Mouse (Mus musculus): ENCODE results near the gene Slc16a5.
"Not testable (repeated sequence)": the region's sequence is repeated elsewhere in the genome, so short reads cannot be mapped to it uniquely, and the experiment has no call there.

Slc16a5 gene

DNA sequence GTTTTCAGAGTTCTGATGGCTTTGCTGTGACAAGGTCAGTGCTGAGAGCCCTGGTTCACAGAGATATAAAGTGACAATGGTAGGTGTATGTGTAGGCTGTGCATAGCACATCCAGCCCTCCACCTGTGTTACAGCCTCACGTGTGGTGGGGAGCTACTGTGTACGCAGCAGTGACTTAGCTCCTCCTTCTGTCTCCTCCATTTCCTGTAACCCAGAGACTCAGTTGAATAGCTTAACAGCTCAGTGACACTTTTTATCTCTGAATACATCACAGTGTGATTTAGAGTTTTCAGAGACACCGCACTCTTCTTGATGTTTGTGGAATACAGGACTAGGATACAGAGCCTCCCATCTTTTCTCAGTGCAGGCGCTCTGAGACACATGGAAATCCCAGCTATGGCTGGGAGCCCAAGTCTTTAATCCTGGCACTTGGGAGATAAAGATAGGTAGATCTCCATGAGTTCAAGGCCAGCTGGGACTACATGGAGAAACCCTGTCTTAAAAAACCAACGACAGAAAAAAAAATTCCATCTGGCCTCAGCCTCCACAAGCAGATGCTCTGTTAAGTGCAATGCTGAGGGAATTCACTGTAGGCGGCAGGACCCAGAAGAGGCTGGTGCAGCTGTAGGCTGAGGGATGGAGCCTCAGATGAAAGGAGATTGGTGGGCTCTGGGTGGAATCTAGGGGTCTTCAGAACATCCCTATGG, 19.4 kb downstream of the Slc16a5 start:
- DNase-seq (ENCODE audit: low spot score): peak; percentile 72

DNA sequence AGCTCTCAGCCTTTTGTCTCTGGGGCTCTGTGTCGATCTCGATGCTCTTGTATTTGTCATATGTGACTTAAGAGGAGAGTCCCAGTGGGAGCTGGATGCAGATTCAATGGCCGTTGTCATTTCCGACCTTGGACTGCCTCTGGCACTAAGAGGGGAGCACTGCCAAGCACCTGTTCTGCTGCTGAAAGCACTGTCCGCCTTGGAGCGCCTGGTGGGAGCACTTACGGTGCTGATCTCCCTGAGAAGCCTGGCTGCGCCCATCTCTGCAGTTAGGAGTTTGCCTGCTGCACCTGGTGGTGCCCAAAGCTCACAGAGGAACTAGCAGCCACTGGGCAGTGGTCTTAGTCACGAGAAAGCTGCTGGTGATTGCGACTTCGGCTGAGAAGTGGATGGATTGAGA, 21.0 kb downstream of the Slc16a5 start:
- no peak for DNase-seq (ENCODE audit: low spot score)

DNA sequence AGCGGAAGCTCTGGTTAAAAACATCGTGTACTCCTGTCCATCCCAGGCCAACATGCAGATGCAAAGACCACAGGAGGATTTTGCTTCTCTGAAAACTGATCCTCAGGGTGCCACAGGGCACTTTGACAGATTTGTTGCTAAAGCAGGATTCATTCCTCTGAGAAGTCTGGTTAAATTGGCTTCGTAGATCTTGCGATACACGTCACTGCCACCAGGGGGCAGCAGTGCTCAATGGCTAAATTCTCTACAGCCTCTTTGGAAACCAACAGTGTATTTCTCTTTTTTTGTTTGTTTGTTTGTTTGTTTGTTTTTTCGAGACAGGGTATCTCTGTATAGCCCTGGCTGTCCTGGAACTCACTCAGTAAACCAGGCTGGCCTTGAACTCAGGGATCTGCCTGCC, 21.5 kb downstream of the Slc16a5 start:
- peak; percentile 85 for DNase-seq (ENCODE audit: low spot score)

DNA sequence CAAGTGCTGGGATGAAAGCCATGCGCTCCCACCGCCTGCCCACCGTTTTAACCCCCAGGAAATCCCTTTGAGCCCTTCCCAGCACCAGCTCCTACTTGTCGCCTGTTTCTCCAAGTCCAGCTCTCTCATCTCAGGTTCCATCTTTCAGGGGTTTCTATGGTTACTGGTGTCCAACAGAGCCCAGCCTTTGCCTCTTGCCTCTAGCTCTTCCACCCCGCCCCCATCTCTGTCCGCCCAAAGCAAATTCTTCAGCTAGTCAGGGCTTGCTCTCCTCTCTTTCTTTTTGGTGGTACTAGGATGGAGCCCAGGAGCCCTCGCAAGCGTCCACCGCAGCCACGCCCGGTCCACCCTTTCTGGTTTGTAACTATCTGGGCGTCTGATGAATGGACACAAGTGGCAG, 22.9 kb downstream of the Slc16a5 start:
- DNase-seq (ENCODE audit: low spot score): no peak

DNA sequence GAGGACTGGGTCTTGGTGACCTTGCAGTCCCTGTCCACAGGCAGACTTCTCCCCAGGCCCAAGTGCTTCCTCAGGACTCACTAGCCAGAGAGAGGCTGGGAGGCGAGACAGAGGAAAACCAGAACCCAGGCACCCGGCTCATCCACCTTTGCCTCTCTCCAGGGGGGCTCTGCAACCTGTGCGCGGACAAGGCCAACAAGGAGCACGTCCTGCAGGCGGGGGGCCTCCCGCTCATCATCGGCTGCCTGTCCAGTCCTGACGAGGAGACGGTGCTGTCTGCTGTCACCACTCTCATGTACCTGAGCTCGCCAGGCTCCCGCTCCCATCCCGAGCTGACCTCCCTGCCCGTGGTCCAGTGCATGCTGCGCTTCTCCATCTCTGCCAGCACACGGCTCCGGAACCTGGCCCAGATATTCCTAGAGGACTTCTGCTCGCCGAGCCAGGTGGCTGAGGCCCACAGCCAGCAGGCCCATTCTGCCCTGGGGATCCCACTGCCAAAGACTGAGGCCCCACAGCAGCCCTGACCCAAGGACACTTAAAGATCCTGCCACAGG, 26.4 kb downstream of the Slc16a5 start:
- DNase-seq (ENCODE audit: low spot score): no peak

DNA sequence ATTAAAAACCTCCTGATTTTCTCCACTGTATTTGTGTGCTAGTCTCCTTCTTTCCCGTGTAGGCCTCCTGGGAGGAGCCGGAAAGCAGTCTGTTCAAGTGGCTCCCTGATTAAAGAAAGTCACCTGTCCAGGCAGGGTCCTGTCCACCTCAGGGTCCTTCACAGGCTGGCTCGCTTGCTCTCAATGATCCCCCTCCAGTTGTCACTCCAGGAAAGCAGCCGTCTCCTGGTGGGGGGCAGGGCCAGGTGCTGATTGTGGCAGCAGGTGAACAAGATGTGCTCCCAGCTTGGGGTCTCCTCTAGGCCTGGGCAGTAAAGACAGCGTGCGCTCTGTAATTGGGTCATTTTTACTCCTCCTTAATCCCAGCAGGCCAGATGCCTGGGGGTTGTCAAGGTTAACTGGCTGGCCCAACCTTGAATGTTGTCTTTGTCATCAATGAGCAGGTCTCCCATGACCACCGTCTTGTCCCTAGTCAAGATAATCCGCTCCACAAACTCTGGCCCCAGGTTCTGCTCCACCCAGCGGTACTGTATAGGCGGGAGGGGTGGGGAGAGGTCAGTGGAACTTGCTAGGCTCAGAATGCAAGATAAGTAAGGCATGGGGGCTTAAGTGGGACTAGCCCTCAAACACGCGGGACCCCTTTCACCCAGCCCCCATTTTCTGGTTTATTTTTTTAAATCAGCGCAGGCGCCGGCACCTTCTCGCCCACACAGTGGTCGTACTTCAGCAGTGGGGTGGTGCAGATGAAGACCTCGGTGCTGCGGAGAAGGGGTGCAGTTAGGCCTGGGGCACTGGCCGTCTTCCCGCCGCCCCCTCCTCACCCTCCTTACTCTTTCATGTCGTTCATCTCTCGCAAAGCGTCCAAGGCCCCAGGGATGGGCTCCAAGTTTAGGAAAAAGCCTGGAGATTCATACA, 28.4 kb downstream of the Slc16a5 start:
- DNase-seq (ENCODE audit: low spot score): no peak

DNA sequence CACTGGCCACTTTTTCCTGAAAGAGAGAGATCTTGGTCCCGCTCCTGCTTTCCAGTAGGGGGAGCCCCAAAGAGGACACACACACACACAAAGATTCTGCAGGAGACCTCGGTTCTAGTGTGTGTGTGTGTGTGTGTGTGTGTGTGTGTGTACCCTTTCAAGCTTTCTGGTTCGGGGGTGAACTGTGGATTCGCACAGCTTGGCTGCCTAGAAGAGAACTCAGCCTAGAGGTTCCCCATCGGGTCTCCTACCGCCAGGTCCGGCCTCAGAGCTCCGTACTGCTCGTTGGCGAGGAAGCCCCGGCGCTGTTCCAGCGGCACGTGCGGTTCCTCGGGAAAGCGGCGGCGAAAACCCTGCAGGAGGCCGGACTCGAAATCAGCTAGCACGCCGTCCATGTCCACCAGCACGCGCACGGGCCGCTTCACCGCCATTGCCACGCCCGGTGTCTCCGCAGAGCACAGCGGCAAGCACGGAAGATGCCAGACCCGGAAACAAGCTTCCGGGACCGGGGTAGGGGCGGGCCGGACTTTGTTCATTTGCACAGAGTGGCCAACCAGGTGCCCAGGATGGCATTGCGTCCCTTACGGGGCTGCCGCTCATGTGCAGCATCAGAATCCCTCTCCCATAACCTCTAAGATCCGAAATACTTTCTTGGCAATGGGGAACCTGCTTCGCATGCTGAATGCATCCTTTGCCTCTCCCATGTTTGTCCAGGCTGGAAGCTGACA, 29.2 kb downstream of the Slc16a5 start, which contains the start of gene Nt5c:
Gene Nt5c, minus strand, starts transcription at position 507 of the 728 bp plus-strand sequence.
- DNase-seq (ENCODE audit: low spot score): peak; percentile 72

DNA sequence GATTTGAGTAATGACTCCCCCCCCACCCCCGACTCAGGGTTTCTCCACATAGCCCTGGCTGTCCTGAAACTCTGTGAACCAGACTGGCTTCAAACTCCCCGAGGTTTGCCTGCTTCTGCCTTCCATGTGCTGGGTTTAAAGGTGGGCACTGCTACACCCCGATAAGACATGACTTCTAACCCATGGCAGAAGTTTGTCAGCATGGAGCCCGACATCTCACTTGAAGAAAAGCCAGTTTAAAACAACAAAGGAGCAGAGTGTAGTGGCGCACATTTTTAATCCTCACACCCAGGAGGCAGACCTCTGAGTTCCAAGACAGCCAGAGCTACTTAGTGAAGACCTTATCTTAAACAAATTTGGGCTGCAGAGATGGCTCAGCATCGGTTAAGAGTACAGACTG, 30.1 kb downstream of the Slc16a5 start:
- DNase-seq (ENCODE audit: low spot score): no peak

DNA sequence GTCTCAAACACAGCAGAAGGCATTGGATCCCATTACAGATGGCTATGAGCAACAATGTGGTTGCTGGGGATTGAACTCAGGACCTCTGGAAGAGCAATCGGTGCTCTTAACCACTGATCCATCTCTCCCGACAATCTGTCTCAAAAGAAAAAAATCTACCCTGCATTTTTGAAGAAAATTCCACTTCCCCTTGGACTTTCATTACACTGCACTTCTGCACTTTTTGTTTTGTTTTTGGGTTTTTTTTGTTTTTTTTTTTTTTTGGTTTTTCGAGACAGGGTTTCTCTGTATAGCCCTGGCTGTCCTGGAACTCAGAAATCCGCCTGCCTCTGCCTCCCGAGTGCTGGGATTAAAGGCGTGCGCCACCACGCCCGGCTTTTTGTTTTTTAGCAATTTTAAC, 34.3 kb downstream of the Slc16a5 start:
- DNase-seq (ENCODE audit: low spot score): not testable (repeated sequence)

DNA sequence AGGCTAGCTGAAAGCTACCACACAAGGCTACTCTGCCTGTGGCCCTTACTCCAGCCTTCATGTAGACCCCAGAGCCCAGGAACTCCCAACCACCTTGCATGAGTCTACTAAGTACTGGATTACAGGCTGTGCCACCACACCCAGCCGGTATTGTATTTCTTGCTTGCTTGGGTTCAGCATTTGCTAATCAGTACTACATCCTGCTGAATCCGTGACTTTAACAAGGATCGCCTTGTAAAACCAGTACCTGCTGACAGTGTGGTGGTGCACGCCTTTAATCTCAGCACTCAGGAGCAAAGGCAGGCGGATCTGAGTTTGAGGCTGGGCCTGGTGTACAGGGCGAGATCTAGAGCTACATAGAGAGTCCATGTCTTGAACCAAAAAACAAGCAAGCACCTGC, 40.4 kb downstream of the Slc16a5 start:
- DNase-seq (ENCODE audit: low spot score): no peak

DNA sequence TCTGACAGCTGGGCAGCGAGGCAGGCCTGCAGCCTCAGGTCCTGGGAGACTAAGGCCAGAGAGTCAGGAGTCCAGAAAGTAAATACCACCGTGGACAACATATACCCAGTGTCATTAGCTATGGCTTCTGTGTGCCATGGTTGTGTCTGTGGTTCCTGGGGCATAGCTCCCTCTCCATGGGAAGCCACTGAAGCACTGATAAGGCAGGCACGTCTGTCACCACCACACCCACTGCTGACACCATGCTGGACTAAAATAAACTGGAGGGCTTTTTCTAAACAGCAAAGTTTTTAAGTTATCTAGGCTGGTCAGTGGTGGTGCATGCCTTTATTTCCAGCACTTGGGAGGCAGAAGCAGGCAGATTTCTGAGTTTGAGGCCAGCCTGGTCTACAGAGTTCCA, 44.3 kb downstream of the Slc16a5 start:
- no peak for DNase-seq (ENCODE audit: low spot score)

DNA sequence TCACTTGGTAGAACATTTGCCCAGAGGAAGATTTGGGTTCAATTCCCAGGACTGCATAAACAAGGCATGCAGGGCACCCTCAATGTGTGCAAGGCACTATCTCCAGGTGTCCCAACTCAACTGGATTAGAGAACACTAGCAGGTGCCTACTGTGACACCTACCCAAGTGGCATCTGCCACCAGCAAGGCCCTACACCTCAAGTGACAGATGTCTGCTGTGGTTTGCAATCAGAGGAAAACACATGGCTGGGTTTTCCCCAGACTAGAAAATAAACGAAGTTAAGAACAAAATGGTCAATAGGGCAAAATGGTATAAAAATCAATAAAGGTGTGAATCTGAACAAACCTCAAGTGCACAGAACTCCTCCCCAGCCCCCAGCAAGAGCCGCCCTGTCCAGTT, 45.8 kb downstream of the Slc16a5 start:
- DNase-seq (ENCODE audit: low spot score): no peak

DNA sequence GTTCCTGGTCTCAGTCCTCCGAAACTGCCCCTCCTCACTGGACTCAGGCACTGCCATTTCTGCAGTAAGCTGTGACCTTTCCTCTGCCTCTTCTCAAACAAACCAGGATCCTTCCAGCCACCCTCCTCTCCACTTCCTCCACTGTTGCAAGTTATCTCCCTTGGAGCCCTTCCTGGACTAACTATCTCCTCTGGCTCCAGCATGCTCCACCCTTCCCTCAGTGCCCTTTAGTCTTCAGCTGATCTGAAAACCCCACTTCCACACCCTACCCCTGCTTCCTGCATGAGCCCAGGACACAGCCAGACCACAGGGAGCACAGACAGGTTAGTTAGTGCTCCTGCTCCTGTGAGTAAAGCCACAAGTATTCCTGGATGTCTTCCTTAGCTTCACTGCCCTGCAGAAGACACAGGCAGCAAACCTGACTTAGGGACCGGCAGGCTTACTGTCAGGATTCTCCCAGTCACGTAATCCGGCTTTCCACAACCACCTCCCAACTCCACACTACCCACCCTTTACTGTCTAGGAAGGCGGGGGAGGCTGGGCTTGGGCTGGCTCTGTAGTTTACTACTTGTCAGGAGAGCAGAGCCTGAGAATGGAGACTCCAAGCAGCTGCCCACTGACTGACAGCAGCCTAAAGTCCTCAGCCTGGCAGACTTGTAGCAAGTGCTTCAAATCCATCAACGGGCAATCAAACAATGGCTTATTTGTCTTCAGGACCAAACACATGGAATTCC, 47.7 kb downstream of the Slc16a5 start:
- no peak for DNase-seq (ENCODE audit: low spot score)

DNA sequence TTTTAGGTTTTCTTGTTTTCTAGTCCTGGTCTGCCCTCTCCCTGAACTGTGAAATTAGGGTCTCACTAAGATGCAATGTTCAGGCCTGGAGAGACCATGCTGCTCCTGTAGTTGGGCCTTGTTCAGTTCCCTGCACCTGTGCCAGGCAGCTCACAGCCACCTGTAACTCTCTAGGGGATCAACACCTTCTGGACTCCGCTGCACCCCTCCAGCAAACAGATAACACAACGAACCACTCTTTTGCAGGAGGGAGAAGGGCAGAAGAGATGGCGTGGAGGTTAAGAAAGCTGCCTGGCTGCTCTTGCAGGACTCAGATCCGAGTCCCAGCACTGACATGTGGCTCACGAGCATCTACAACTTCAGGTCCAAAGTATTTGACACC, 48.2 kb downstream of the Slc16a5 start:
- DNase-seq (ENCODE audit: low spot score): no peak

DNA sequence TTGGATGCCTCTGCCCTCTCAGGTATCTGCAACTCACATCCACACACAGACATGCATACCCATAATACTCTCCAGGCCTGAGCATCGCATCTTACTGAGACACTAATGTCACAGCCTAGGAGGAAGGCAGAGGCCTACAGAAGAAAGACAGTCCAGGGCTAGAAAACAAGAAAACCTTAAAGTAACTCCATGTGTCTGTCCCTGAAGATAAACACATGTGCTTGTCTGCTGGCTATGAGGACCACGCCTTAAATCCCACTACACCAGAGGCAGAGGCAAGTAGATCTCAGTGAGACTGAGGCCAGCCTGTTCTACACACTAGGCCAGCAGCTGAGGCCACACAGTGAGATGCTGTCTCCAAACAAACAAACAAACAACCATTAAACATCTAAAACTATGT, 48.8 kb downstream of the Slc16a5 start:
- DNase-seq (ENCODE audit: low spot score): no peak

DNA sequence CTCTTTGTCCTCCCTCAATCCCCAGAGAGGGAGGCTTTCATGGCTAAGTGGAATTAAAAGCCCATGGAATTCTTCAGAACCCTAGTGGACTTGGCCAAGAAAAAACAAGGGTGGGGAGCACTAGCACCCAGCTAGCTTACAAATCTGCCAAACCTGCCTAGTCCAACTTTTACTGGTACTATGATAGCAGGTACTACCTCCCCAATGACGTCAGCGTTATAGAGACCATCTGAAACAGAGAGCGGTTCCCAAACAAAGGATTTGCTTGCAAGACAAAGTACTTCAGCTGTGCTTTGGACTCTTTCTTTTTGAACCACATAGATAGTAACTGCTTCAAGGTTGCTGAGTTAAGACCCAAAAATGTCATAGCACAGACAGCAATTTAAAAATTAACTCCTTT, 49.7 kb downstream of the Slc16a5 start:
- no peak for DNase-seq (ENCODE audit: low spot score)

DNA sequence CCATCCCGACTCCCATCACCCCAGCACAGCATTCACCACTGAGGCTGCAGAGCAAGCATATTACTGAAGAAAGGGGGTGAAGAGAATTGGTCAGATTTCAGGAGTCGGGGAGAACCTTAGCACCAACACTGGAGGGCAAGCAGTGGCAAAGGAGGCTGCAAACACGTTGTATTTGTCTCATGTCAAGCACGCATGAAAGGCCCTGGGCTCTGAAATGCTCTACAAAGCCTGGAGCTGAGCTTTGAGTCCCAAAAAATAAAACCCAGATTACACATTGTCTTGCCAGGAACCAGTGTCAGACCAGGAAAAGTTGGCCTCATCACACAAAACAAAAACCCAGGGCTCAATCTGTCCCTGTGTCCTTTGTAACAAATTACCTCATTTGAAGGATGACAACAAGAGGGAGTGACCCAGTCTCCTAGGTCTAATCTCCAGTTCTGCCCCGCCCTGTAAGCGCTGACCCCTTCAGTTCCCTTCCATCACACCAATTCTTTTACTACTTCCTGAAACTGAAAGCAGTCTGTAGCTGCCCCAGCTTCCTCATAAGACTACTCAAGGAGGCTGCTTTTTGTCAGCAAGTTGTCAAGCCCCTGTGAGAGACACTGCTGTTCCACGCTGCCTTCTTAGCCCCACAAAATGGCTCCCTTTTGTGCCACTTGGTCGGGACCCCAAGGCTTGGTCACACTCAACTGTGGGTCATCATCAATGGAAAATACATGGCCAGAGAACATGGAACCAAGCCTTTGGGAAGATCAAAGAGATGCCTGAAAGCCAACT, 50.3 kb downstream of the Slc16a5 start:
- DNase-seq (ENCODE audit: low spot score): no peak

DNA sequence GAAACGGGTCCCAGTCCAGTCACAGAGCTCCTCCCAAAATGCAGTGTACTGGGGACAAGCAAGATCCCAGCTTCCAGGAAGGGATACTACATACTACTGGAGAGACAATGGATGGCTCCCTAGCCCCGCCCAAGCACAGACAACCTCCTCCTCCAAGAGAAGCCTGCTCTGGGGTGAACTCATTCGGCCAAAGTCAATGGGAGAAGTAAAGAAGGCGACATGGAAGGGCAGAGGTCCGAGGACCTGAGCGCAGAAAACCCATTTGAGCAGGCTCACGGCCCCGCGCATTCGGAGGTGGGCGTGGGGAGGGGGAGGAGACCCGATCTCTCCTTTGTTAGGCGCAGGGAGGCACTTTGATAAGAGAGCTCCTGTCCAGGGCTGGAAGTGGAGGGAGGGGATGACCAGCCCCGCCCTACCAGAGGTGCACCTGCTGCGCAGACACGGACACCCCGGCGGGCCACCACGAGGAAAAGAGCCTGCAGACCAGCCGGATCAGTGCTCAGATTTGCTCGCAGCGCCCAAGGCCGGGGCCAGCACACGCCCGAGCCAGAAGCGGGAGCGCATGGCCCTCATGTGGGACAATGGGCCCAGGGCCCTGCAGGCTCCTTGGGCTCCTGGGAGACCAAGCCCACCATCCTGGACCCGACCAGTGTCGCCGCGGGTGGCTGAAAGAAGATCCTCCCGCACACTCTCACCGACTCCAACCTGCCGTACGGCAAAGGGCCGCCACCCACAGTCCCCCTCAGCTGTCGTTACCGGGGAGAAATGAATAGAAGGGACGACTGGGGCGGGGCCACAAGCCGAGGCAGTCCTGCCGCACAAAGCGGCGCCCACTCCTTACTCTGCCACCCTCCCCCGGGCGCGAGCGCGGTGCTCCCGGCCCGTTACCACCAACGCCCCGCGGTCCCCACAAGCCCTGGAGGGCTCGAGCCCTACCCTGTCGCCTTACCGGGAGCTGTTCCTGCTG, 51.3 kb downstream of the Slc16a5 start:
- no peak for DNase-seq (ENCODE audit: low spot score)

DNA sequence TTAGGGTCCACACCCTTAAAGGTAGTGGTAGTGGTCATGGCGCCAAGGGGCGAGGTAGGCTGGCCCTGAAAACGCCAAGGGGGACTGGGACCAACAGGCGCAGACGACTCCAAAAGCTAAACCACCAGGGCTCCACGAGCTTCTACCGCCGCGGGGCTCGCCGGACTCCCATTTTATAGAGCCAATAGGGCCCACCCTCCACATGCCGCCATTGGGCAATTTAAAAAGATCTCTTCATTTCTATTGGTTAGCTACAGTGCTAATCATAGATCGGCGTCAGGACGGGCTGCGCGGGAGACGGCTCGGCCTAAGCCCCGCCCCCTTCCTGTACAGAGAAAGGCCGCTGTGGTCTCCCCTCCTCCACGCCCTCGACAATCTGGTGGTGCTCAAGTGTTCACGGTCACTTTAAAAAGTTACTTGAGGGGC, 52.0 kb downstream of the Slc16a5 start, which contains the start of gene Jpt1:
Gene Jpt1, minus strand, starts transcription at position 150 of the 426 bp plus-strand sequence.
- DNase-seq (ENCODE audit: low spot score): peak; percentile 100

DNA sequence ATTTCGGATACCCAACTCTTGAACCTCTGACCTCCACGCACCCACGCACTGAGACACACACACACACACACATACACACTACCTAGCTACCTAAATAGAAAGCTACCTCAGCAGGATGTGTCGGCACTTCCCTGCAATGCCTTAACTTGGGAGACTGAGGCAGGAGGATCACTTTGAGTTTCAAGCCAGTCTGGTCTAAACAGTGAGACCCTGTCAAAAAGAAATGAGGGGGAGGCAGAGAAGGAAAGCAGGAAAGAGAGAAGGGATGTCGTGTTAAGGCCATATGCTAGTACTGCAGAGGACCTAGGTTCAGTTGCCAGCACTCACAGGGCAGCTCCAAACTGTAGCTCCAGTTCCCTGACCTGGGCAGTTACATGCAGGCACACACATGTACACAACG, 52.7 kb downstream of the Slc16a5 start:
- DNase-seq (ENCODE audit: low spot score): no peak

Measured in layer of hippocampus, adult 9-10 months (tissue).